Mouse (Mus musculus): ENCODE results near the gene Nmrk1.

GRCm38 (mm10) chr19:18673116-18673515 lies 41.4 kb downstream of the Nmrk1 start:
- TF ChIP-seq CTCF (IDR thresholded peaks at IDR 0.05; ENCODE audit: low read depth) (no peak), EP300 (IDR thresholded peaks at IDR 0.05; ENCODE audit: low read depth) (no peak)
